Mouse (Mus musculus): Measurements from ENCODE around the gene Btbd18.

Btbd18 gene

DNA sequence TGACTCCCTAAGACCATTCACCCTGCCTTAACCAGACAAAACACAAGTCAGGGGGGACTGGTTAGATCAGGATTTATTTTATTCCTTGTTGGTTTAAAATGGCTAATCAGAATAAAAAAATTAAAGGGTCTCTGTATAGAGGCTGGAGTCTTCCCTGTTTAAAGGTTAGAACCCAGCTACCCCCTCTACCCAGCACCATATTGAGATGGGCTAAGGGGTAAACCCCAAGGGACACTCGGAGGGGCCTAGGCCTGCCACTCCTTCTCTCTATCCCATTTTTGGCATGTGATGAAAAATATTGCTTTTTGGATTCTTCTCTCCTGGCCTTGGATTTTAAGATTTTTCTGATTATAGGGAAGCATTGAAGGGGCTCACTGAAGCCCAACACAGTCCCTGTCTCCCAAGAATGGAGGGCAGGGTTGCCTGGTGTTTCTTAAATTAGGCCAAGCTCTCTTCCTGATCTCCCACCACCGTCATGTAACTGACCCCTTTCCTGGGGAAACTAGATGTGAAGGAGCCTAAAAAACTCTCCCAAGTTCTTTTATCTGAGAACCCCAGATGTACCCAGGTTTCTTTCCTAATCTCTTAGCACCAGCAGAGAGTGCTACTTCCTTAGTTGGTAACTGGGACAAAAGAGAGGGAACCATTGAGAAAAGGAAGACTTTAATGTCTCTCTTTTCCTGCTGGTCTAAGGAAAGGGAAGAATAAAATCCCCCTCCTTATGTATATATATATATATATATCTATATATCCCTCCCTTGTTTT is 29.4 kb downstream of the Btbd18 start:
- in situ Hi-C loops (cut with MboI; ENCODE audit: unreplicated experiment in 2 of 2) = no loop called here

DNA sequence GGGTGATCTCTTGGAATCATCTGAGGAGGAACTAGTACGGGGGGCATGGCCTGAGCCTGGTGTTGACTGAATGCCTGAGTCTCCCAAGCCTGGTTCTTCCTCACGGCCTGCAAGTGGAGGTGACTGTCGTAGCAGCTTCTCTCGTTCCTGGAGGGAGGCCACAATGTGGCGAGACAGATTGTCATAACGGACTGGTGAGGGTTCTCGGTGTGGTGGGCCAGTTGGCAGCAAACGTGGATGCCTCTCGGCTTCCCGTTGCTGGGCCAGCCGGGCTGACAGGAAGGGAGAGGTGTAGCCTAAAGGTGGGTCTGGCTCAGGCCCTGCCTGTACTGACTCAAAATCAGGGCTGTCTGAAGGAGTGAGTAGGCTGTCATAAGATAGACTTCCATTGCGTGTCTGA is 31.2 kb downstream of the Btbd18 start:
- in situ Hi-C loops (cut with MboI; ENCODE audit: unreplicated experiment in 2 of 2) = no loop called here

DNA sequence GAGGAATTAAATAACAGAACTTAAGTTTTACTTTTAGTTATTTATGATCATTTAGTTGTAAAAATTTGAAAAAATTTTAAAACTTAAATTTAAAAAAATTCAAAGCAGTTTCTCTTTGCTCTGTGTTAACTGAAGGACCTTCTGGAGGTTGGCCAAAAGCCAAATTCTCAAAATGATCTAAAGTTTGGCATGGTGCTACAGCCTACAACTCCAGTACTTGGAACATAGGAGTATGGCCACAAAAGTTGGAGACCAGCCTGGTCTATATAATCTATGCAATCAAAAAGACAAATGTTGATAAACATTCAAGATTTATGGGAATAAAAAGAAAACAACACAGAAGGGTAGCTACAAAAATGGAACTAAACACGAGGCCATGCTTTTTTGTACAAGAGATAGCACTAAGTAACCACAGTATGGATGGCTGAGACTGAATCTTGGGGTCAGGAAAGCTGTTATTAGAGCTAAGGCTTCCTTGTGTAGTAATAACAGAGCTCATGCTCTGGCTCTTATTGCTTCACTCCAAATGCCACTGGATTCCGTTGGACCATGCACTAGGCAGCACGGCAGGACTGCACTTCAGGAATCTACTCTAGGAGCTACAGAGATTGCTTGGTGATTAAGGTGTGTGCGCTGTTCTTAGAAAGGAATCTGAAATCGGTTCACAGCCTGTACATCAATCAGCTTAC is 36.3 kb downstream of the Btbd18 start:
- in situ Hi-C loops (cut with MboI; ENCODE audit: unreplicated experiment in 2 of 2) = no loop called here

DNA sequence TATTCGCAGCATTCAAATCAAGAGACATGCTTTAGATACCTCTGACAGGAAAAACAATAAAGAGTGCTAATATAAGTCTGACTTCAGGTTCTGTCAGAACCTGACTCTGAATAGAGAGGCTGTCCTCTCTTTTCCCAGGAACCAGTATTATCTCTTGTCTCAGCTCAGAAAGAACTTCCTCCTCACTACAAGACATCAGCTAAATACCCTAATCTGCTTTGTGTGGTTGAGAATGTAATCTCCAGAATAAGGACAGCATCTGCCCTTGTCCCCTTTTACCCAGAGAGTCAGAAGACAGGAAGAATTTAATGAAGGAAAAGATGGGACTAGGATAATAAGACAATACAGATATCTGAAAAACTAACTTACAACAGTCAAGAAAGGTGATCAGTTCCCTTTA is 44.6 kb downstream of the Btbd18 start:
- in situ Hi-C loops (cut with MboI; ENCODE audit: unreplicated experiment in 2 of 2) = loop anchor here in 1 of 2 experiments (25.0 kb wide), 1 partner anchor 334 kb away; the partner anchor contains the start of genes P2rx3, Ssrp1 and Tnks1bp1

DNA sequence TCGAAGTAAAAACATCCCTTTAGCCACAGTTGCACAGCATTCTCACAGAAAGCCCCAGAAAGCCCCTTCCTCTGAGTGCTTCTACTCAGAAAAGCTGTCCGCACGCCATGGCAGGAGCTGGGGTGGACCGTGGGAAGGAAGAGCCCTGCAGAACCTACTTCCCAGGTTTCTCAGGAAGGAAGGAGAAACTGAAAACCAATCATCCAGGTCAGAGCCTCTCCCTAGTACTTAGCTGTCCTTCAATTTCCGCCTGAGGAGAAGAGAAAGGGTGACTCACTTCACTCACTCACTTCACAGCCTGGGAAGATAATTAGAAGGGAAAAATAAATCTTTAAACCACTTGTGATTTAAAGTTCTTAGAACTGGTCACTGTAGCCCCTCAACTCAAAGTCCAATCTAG is 45.5 kb downstream of the Btbd18 start:
- in situ Hi-C loops (cut with MboI; ENCODE audit: unreplicated experiment in 2 of 2) = loop anchor here in 1 of 2 experiments (25.0 kb wide), 1 partner anchor 333 kb away; the partner anchor contains the start of genes P2rx3, Ssrp1 and Tnks1bp1

DNA sequence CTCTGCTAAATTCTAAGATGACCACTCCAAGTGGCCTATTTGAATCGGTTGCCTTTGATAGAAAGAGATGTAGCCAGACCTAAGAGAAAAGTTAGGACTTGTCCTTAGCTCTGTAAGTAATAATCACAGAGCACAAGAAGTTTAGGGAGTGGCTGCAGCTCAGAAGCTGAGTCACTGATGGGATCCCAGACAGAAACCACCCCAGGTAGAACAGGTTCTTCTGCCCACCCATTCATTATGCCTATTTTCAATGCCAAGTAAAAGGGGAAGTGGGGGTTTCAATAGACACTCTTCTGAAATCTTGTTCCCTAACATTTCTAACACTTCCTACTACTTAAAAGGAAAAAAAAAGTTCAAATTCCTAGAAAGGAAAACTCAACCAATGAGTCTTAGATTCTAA is 46.4 kb downstream of the Btbd18 start:
- in situ Hi-C loops (cut with MboI; ENCODE audit: unreplicated experiment in 2 of 2) = loop anchor here in 1 of 2 experiments (25.0 kb wide), 1 partner anchor 332 kb away; the partner anchor contains the start of genes P2rx3, Ssrp1 and Tnks1bp1

DNA sequence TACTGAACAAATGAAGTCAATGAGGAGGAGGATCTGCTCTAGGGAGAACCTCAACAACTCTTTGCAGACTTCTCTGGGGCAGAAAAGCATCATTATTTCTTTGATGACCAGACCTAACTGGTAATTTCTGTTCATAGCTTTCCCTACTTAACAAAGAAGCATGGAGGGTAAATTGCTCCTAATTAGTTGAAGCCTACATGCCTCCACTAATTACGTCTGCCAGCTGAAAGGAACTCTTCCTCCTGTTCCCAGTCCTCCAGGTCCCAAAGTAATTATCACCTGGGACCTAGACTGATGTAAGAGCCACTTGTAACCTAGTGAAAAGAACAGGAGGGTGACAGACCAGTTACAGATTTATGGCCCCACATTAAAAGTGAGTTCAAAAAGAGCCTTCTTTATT is 48.6 kb downstream of the Btbd18 start:
- in situ Hi-C loops (cut with MboI; ENCODE audit: unreplicated experiment in 2 of 2) = loop anchor here in 1 of 2 experiments (25.0 kb wide), 1 partner anchor 330 kb away; the partner anchor contains the start of genes P2rx3, Ssrp1 and Tnks1bp1

DNA sequence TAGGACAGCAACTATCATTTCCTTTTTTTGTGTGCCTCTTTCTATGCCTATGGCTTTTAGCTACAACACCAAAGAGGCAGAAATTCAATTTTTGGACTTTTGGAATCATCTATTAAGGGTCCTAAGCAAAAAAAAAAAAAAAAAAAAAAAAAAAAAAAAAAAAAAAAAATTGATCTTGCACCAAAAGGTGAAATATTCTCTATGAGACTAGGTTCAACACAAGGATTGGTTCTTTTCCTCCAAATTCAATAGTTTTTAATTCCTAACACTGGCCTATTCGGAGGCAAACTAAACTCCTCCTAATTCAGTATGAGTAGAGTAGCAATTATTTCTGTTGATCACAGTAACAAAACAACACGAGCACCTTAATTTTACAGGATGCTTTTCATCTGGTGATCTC is 53.0 kb downstream of the Btbd18 start:
- in situ Hi-C loops (cut with MboI; ENCODE audit: unreplicated experiment in 2 of 2) = loop anchor here (5.0 to 25.0 kb wide), 2 partner anchors 35 to 325 kb away; partner anchors contain the start of genes Gm28635 (in 1 of the 2), Med19 (in 1 of the 2), P2rx3 (in 1 of the 2) and Ssrp1 (in 1 of the 2)

DNA sequence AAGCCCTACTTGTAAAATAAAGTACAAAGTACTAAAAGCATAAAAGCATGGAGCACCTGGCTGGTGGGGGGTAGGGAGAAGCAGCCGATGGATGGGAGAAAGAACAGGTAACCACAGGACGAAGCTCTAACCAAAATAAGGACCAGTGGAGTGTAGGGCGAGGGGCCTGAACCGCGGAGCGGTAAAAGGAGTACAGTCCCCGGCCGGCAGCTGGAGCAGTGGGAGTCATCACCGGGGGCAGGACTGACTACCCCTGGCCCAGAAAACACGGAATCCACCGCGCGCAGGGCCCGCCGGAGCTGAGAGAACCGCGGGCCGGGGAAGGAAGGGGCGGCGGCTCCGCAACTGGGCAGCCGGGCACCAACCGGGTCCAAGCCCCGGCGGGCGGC is 55.5 kb downstream of the Btbd18 start:
- in situ Hi-C loops (cut with MboI; ENCODE audit: unreplicated experiment in 2 of 2) = loop anchor here (5.0 to 25.0 kb wide), 2 partner anchors 37 to 323 kb away; partner anchors contain the start of genes Gm28635 (in 1 of the 2), Med19 (in 1 of the 2), P2rx3 (in 1 of the 2) and Ssrp1 (in 1 of the 2)

DNA sequence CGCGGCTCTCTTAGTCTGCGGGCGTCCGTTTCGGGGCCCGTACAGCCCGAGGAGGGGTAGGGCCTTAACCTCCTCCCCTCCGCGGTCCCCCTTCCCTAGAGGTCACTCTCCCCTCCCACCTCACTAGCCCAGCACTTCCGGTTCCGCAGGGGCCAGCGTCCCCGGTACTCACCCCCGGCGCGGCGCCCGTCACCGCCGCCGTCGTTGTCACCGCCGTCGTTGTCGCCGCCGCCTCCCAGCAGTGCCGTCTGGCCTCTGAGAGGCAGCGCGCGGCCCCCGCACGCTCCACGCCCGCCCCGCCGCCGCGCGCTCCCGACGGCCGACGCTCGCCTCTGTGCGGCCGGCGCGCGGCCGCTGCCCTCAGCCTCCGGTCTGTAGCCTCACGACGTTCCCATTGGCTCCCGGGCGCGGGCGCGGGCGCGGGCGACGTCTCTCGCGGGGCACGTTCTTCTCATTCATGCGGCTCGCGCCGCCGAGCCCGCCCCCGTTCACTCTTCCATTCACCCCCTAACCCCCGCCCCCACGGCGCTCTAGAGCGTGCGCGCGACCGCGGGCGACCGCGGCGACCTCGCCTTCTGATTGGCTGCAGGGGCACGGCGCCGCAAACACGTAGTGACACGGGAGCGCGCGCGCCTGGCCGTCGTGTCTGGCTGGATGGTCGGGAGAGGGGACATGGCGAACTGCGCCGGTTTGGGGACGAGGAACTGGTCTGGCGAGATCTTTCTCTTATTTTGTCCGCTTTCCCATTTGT is 56.1 kb downstream of the Btbd18 start, which contains the start of gene Zdhhc5:
TSS of gene Zdhhc5 (minus strand) at position 370 of the 751 bp plus-strand sequence.
- in situ Hi-C loops (cut with MboI; ENCODE audit: unreplicated experiment in 2 of 2) = loop anchor here (5.0 to 25.0 kb wide), 2 partner anchors 38 to 322 kb away; partner anchors contain the start of genes Gm28635 (in 1 of the 2), Med19 (in 1 of the 2), P2rx3 (in 1 of the 2) and Ssrp1 (in 1 of the 2)

DNA sequence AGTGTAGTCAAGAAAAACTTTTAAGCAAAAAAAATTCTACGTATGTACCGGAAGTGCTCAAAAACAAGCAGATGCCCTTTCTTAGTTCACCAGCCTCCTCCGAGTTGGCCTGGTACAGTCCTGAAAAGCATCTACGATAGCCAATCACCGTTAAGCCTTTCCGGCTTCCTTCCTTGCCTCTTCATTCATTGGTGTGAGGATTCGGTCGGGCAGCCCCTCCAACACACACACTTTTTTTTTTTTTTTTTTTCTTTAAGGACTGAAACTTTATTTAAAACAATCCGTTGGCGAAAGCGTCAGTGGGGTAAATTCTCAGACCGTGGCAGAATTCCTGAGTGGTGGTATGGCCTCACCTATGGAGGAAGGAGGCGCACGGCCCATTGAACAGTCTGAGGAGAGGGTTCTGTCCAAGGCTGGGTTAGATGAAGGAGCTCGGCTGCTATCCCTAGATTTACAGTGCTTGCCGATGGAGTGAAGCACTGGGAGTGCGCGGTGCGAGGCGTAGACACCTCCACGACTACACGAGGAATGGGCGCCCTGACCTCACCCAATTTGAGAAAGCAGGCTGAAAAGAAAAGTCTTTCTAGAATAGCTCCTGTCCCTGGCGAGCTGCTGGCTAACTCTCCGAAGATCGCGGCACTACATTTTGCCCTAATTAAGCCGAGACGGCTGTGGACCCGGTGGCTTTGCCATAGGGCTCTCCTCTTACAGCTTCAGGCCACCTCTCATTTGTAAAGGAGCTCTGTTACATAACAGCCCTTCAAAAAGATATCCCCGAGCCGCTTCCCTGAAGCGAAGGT is 56.9 kb downstream of the Btbd18 start:
- in situ Hi-C loops (cut with MboI; ENCODE audit: unreplicated experiment in 2 of 2) = loop anchor here in 1 of 2 experiments (25.0 kb wide), 1 partner anchor 322 kb away; the partner anchor contains the start of genes P2rx3, Ssrp1 and Tnks1bp1

DNA sequence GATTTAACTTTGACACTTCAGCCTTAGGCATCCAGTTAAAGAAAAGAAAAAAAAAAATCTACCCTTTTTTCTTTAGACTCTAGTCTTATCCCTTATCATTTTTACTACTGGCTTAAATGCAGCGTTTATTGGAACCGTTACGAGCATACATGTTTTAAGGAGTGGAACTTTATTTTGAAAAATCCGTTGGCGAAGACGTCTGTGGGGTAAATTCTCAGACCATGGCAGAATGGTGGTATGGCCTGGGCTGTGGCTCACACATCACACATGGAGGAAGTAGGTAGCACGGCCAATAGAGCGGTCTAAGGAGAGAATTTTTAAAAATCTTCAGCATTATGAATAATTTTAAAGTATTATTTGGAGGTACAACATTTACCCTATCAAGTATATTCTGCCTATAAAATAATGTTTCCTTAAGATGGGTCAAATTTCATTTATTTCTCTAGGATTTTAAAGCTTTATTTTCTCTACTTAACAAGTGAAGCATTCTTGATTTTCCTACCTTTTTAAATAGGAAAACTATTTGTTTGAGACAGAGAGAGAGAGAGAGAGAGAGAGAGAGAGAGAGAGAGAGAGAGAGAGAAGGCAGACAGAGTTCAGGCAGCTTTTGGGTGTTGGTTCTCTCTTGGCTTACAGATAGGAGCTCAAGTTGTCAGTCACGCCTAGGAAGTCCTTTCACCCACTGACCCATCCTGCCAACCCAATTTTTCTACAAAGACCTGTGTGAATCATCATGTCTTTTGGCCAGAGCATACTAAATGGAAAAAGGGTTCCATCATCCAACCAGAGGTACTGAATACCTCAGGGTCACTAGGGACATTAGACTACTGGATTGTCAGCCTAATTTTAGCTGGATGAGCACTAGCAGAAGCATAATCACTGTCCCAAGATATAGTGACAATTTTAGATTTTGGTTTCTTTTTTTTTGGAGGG is 57.8 kb downstream of the Btbd18 start:
- in situ Hi-C loops (cut with MboI; ENCODE audit: unreplicated experiment in 2 of 2) = loop anchor here in 1 of 2 experiments (25.0 kb wide), 1 partner anchor 321 kb away; the partner anchor contains the start of genes P2rx3, Ssrp1 and Tnks1bp1

DNA sequence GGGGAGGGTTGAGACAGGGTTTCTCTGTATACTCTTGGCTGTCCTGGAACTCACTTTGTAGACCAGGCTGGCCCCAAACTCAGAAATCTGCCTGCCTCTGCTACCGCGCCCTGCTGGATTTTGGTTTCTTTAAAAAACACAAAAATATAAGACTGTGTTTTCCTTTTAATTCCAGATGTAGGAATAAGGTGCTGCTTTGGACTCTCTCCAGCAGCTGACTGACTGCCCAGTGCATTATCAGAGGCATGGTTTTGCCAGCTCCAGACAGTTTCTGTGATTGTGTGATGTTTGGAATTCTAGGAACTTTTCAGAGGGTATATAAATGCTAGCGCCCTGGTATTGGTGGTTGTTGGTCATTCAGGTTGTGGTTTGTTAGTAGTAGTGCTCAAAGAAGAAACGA is 58.5 kb downstream of the Btbd18 start:
- in situ Hi-C loops (cut with MboI; ENCODE audit: unreplicated experiment in 2 of 2) = loop anchor here in 1 of 2 experiments (25.0 kb wide), 1 partner anchor 320 kb away; the partner anchor contains the start of genes P2rx3, Ssrp1 and Tnks1bp1
